Mouse (Mus musculus) thymus, postnatal 10 days (tissue): ENCODE measurements around the gene 1700003F12Rik.
A peak's percentile ranks its signal among the peaks of the same experiment; 100 is the strongest.

Experiments
- DNase-seq, 2 experiments: peaks; one replicate each; pipeline ENCODE4 v3.0.0; 2021; ENCODE audit warnings: low spot score in 2 of 2

1700003F12Rik gene

DNA sequence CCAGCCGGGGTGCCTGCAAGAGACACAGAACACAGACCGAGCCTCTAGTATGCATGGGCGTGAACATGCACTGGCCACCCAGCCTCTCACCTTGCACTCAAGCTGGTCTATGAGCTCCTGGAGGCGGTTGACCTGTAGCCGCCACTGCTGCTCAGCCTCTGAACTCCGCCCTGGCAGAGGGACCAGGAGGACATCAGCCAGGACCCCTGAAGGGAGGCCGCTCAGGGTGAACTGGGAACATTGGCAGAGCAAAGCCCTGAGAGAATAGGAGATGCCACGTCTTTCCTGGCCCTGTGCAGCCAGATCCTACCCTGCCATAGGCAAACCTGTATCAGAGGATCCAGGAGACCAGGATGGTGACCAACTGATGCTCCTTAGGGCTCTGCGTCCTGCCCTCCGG lies at the start of gene 1700003F12Rik:
TSS of gene 1700003F12Rik (plus strand) at position 375 of the 400 bp plus-strand sequence.
- no peak for DNase-seq

DNA sequence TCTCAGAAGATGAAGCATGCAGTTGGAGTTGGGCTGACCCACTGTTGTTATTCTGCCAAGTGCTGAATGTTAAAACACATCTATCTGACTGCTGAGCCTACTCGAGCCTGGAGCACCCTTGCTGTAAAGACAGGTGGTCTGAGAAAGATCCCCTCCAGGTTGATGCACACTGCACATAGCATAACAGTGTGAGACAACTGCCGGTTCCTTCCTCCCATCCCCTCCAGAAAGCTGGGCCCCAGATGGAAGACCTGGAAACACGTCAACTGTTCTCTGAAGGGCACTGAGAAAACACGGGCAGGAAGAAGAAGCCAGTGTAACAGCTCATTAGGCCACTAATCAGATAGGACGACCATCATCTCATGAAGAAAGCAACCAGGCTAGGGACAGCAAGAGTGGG lies 48.3 kb upstream of the 1700003F12Rik start:
- no peak for DNase-seq

DNA sequence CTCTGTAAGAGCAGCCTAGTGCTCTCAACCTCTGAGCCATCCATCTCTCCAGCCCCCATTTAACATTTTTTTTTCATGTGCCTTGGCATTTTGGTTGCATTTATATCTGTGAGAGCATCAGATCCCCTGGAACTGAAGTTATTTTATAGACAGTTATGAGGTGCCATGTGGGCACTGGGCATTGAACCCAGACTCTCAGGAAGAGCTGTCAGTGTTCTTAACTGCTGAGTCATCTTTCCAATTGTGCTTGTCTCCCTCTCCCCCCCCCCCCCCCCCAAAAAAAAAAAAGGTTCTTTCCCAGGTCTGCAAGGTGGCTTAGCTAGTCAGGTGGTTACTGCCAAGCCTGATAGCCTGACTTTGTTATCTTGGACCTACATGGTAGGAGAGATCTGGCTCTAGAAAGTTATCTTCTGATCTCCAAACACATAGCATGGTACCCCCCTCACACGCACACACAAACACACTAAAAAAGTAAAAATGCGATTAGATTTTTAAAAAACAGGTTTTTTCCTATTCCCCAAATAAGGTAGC lies 47.1 kb upstream of the 1700003F12Rik start:
- no peak for DNase-seq

DNA sequence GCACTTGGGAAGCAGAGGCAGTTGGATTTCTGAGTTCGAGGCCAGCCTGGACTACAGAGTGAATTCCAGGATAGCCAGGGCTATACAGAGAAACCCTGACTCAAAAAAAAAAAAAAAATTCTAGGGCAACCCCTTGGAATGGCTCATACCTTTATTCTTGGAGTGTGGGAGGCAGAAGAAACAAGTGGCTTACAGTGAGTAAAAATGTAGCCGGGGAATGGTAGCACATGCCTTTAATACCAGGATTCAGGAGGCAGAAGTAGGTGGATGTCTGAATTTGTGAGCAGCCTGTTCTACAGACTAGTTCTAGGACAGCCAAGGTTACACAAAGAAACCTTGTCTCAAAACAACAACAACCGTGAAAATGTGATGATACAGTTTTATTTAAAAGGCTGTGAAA lies 46.1 kb upstream of the 1700003F12Rik start:
- no peak for DNase-seq

DNA sequence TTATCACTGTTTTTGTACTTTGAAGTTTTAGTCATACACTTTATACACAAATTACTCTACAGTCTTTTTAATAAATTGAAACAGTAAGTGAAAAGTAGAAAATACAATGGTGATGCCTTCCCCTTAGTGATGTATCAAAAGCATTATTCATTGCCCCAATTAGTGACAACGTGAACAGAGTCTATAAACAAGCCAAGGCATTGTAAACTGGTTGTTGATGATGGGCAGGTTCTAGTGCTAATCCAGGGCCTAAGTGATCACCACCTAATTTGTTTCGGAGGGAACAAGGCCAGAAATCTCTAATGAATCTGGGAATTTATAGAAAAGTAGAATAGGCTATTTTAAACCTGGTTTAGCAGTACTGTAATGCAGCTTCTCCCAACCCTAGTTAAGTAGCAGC lies 39.8 kb upstream of the 1700003F12Rik start:
- DNase-seq: no peak

DNA sequence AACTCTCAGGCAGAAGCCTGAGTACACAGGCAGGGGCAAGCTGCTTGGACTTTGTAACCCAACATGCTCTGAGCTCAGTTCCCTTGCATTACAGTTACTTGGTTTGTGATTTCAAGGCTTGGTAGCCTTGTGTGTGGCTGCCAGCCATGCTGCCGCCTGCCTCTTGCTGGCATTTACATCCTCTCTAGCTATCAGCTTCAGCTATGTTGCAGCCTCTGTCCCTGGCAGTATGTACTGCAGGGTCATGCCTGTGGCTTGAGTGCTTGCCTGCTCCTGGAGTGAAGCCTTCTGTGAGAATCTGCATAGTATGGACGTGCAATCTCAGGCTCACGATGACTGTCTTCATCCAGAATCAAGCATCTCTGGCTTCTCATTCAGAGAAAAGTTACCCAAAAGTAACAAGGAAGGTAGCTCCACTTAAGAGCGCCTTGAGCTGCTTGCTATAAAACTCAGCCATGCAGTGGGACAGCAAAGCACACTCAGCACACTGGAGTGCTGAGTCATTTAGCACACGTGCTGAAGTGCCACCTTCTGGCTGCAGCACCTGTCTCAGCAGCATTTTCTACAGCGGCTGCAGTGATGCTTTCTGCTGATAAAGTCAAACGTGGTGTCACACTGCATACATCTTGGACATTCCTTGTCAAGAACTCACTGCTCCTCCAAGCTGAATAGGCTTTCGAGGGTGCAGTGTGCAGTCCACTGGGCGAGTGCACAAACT lies 39.2 kb upstream of the 1700003F12Rik start:
- DNase-seq: peak in 1 of 2 experiments; percentile 17

DNA sequence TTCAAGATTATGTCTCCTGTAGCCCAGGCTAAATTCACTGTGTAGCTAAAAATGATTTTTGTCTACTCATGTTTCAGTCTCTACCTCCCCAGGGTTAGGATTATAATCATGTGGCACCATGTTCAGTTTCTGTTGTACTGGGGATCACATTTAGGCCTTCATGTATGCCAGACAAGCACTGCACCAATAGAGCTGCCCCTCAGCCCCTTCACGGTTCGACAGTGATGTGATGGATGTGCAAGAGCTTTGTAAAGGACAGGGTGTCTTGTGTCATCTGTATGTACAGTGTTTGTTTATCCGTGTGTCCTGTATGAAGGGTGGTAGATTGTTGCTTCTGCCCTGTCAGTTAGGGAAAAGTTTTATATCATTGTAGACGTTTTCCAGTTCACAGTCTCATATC lies 38.4 kb upstream of the 1700003F12Rik start:
- no peak for DNase-seq

DNA sequence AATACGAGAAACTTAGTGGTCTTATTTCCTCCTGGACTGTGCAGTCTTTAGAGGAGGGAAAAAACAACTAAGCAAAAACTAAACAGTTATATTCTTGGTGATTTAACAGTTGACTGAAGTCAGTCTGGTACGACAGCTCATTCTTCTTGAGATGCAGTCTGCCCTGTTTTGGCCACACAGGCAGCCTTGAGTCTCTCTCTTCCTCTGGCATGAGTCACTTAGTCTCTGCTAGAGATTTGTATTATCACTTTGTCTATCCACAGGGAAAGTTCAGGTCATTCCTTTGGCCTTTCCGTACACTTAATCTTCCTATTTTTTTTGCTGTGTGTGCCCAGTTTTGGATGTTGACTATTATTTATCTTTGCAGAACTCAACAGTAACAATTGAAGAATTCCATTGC lies 36.7 kb upstream of the 1700003F12Rik start:
- DNase-seq: no peak

DNA sequence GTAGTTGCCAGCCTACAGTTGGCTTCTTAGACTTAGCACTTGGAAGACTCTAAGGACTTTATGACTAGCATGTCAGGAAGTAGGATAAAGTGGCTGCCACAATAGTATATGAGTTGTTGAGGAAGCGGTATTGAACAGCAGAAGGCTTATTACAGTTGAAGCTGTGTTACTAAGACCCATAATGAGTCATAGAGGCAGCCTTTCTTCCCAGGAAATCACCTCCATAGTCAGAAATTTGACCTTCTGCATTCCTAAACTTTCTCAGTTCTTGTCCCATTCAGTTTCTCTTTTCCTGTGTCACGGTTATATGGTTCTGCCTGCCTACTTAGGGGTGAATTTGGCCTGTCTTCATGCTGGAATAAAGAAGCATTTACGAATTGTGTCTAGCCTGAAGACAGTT lies 29.9 kb upstream of the 1700003F12Rik start:
- no peak for DNase-seq

DNA sequence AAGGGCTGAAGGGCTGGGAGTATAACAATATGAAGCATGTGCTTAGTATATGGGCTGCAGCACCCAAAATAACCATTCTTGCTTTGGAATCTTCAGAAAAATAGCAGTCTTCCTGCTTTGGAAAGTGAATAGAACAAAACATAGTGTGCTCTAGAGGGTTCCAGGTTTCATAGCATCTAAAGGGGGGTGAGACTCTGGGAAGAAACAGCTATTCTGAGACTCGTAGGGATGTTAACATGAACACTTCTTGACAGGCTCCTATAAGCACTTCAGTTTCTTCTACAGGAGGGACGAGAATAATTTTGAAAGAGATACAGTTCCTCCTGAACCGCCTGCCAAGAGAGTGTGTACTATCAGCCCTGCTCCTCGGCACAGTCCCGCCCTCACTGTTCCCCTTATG lies 29.5 kb upstream of the 1700003F12Rik start:
- no peak for DNase-seq

DNA sequence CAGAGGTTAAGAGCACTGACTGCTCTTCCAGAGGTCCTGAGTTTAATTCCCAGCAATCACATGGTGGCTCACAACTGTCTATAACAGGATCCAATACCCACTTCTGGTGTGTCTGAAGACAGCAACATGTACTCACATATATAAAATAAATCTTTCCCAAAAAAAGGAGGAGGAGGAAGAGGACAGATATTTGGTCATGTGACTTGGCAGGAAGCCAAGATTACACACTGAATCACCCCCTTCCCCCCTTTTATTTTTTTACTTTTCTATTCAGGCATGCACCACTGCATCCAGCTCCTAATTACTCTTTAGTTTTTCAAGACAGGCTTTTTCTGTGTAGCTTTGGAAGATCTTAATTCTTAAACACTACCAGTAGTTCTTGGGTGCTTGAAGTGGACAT lies 25.4 kb upstream of the 1700003F12Rik start:
- DNase-seq: no peak

DNA sequence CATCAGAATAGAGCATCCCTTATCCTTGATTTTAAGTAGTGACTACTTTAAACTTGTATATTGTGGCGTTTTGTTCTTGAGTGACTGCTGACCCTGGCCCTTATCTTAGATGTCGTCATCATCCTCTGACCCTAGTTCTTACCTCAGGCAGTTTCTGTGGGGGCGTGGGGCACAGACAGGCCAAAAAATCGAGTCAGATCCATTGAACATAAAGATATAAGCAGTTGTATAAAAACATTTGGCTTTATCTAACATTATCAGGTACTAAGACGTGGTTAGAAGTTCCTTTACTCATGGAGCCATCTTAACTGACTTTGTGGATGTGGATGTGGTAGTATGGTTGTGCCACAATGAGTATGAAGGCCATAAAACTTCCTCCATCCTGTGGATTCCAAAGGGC lies 24.6 kb upstream of the 1700003F12Rik start:
- DNase-seq: no peak

DNA sequence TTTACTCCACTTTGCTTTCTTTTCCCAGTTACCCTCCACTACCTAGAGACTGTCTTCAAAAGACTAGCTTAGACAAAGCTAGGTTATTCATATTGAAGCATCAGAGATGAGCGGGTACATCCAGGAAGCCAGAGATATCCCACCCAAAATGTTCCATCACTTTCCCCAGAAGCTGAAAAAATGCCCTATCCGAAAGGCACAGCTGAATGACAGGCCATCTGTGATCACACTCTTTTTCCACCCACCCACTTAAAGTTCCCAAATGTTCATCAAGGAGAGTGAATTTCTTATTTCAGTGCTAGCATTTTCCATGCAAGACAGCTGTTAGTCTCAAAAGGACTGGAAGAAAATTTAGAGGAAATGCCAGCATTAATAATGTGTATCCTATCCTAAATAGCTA lies 21.6 kb upstream of the 1700003F12Rik start:
- no peak for DNase-seq

DNA sequence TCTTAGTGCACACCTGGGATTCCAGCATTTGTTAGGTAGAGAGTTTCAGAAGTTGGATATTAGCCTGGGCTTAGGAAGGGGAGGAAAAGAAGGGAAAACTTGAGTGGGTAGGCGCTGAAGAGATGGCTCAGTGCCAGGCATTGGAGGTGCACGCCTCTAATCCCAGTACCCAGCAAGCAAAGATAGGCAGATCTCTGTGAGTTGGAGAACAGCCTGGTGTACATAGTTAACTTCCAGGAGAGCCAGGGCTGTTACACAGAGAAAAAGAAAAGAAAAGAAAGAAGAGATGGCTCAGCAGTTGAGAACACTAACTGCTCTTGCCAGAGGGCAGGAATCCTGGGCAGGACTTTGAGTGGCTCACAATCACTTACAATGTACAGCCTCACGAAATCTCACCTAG lies 20.4 kb upstream of the 1700003F12Rik start:
- DNase-seq: no peak

DNA sequence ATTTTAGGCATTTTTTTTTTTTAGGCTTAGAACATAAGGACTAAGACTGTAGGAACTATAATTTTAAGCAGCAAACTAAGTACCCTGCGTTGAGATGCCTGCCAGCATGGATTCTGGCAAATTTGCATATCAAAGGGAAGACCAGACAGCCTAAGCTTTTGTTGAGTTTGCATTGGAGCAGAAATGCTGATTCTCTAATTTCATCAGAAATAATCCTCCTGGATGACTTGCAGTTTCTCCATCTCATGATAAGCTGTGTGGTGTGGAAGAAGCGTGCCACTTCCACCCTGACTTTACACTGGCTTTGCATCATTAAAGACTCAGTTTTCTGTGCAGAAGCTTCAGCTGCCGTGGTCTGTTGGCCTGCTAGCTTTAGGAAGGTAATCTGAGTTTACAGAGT lies 14.0 kb upstream of the 1700003F12Rik start:
- no peak for DNase-seq

DNA sequence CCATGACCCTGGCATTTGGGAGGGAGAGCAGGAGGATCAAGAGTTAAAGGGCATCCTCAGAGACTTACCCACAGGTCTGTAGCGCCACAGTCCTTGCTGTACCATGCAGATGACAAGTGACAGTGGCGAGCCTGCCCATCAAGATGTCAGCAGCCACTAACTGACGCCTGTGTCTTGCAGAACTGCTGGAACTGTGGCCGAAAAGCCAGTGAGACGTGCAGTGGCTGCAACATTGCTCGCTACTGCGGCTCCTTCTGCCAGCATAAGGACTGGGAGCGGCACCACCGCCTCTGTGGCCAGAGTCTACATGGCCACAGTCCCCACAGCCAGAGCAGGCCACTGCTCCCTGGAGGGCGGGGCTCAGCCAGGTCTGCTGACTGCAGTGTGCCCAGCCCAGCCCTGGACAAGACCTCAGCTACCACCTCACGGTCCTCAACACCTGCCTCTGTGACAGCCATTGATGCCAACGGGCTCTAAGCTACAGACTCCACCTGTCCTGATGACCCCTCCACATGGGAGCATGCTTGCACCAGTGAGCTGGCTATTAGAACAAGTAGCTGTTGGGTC lies 12.1 kb upstream of the 1700003F12Rik start:
- no peak for DNase-seq

DNA sequence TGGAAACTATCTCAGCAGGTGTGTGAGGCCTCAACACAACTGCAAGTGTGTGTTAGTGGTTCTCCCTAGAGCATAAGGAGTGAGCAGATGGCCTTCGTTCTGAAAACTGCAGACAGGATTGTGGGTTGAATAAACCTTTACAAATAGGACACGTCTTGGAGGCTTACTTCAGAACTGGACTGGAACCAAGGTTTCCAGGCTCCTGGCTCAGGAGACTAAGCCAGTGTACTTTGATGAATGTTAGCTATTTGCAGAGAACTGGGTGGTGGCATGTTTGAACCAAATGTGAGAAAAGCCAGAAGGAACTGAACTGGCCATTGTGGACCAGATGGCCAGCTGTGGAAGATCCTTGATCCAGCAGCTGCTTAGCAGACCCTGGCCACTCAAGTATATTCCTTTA lies 8.6 kb upstream of the 1700003F12Rik start:
- no peak for DNase-seq

DNA sequence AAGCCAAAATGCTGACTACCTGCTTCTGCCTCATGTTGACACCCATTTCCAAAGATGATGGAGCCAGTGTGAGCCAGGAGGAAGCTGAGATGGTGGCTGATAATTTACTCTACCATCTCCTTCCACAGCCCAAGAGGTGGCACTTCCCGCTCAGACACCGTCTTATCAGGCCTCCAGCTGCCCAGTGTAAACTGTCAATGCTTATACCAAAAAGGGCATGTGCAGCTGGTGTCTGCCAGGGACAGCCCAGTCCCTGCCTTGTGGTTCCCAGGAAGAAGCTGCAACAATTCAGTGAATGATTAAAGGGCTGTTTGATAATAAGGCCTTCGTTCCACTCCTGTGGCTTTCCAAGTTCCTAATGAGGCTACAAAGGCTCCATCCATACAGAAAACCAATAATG lies 8.2 kb upstream of the 1700003F12Rik start:
- DNase-seq: no peak

DNA sequence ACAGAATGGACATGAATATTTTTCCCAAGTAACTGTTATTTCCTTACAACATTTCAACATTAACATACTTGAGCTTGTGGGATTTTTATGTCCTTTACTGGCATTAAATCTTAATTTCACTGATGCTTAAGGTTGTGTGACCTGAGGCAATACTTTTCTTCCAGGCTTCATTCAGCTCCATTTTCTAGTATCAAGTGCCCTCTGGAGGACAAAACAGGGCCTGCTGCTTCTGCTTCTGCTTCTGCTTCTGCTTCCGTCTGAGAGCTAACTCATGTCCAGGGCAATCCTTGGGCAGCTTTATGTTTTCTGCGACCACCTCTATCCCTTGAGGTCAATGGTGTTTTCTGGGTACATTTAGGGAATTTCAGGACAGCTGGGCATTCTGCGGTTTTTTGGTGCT lies 7.2 kb upstream of the 1700003F12Rik start:
- DNase-seq: peak in 1 of 2 experiments; percentile 34

DNA sequence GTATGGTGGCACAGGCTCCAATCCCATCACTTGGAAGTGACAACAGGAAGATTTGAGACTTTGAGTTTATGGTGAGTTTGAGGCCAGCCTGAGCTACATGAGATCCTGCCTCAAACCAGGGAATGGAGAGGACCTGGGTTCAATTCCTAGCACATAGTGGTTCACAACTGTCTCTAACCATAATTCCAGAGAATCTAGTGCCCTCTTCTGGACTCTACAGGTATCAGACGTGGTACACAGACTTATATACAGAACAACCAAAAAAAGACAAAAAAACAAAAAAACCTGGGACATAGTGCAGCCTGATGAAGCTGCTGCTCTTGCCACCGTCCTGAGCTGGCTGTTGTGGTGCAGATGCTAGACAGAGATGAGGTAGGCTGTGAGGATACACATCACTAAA lies 5.3 kb upstream of the 1700003F12Rik start:
- no peak for DNase-seq

DNA sequence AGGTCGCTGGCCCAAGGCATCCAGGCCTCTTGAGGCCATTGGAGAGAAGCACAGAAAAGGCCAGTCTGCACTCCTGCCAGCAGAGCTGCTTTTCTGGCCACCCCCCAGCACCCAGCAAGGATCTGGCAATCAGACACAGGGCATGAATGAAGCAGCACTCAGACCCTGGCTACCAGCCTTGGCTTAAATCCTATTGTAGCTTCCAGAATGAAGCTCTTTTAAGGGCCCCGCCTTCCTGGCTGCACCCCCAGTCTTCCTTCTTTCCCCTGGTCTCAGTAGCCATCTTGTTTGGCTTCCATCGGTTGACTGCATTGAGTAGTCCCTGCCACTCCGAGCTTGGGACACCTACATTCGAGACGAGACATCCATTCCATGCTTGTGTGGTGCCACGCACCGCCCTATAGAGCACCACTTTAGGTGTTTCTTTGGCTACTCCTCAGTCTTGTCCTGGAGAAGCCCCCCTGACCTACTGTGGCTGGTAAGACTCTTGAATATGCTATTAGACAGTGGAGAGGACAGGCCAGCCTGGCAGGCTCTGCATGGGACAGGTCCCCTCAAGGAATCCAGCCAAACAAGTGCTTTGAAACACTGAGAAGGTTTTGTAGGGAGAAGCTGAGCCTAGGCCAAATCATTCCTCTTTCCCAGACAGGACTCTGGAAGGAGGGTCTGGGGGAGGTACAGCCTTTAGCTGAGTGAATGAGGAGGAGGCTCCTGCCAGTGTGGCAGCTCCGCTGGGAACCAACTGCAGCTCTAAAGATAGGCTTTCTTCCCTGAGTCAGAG lies 3.1 kb upstream of the 1700003F12Rik start:
- no peak for DNase-seq

DNA sequence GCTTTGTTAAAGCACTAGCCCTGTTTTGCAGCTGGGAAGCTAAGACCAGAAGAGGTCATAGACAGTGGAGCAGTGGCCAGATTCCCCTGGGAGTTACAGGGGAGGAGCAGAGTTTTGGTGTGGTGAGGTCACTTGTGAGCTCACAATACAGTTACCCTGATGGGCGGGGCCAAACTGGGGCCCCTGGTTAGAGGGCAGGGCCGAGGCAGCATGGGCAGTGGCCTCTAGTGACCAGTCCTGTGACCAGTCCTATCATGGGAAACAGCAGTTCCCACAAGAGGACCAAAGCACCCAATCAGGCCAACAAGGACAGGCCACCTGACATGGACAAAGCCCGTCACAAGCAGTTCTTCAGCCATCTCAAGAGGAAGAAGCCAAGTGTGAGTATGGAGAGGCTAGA lies 1.8 kb downstream of the 1700003F12Rik start:
- no peak for DNase-seq
